Mouse (Mus musculus) forebrain, embryonic 10.5 days (tissue): ENCODE data around the gene Calm3. TPM values are rescaled to one million over a fixed set of nuclear protein-coding genes. Genes with fewer than 3 reads are reported as not detected.

Experiments
- DNase-seq: peaks from one replicate; pipeline ENCODE4 v3.0.0-alpha.2; 2017; ENCODE audit warnings: low spot score; ENCODE audit errors: extremely low spot score
- H3K27ac ChIP-seq: fragments of 300-500 bp; sonication (generic); 2 replicates; pipeline ENCODE4 v1.5.1; 2016; ENCODE audit warnings: mild to moderate bottlenecking
- H3K27me3 ChIP-seq: fragments of 300-500 bp; sonication (generic); 2 replicates; pipeline ENCODE4 v1.6.1; 2016; ENCODE audit warnings: mild to moderate bottlenecking; ENCODE audit not compliant: poor library complexity, severe bottlenecking
- H3K36me3 ChIP-seq: fragments of 300-500 bp; sonication (generic); replicated peaks from 2 replicates; pipeline ENCODE4 v1.6.1; 2016; ENCODE audit warnings: mild to moderate bottlenecking, moderate library complexity
- H3K4me1 ChIP-seq: fragments of 300-500 bp; sonication (generic); 2 replicates; pipeline ENCODE4 v1.6.1; 2016
- H3K4me3 ChIP-seq: fragments of 300-500 bp; sonication (generic); 2 replicates; pipeline ENCODE4 v1.5.1; 2016; ENCODE audit warnings: mild to moderate bottlenecking, moderate library complexity
- H3K9me3 ChIP-seq: fragments of 300-500 bp; sonication (generic); 2 replicates; pipeline ENCODE4 v1.6.1; 2016; ENCODE audit warnings: mild to moderate bottlenecking, moderate library complexity
- WGBS: fragments of 180-500 bp; shearing (Covaris S2); methylation state at CpG from one replicate; pipeline ENCODE4 v1.1.7; 2016; 5-methylcytosine and 5-hydroxymethylcytosine counted together
- polyA plus RNA-seq: library from polyadenylated mRNA; unstranded; fragments of >200 nt; fragmentation: Nextera tagmentation; extraction: Ambion mirVana; gene quantifications from 2 replicates; pipeline ENCODE4 v1.2.1, GENCODE M21; 2016

The Calm3 gene
- polyA plus RNA-seq, 1 experiment from 2014 or later: 163 TPM

DNA sequence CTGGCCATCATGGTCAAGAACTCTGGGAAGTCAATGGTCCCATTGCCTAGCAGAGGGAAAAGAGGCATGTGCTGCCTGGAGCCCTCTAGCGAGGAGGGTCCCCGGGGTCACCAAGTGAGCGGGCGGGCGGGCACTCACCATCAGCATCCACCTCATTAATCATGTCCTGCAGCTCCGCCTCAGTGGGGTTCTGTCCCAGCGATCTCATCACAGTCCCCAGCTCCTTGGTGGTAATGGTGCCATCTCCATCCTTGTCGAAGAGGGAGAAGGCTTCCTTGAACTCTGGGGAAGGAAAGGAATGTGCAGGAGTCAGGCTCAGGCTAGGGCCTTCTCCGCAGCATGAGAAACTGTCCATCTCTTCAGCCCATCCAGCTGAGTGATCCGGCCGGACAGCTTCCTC lies 6.5 kb downstream of the Calm3 start:
- Histone ChIP-seq H3K9me3 (no peaks in the 10 kb centered on the region), H3K27me3 (no peaks in the 10 kb centered on the region), H3K27ac (no peak overlapping the region), H3K4me1 (peaks cover 32% of the 10 kb centered on the region), H3K36me3 (peaks cover 88% of the 10 kb centered on the region), H3K4me3 (no peak overlapping the region)
- 93% methylated on average over 11 of the region's 11 CpGs for WGBS
- DNase-seq: no peak

DNA sequence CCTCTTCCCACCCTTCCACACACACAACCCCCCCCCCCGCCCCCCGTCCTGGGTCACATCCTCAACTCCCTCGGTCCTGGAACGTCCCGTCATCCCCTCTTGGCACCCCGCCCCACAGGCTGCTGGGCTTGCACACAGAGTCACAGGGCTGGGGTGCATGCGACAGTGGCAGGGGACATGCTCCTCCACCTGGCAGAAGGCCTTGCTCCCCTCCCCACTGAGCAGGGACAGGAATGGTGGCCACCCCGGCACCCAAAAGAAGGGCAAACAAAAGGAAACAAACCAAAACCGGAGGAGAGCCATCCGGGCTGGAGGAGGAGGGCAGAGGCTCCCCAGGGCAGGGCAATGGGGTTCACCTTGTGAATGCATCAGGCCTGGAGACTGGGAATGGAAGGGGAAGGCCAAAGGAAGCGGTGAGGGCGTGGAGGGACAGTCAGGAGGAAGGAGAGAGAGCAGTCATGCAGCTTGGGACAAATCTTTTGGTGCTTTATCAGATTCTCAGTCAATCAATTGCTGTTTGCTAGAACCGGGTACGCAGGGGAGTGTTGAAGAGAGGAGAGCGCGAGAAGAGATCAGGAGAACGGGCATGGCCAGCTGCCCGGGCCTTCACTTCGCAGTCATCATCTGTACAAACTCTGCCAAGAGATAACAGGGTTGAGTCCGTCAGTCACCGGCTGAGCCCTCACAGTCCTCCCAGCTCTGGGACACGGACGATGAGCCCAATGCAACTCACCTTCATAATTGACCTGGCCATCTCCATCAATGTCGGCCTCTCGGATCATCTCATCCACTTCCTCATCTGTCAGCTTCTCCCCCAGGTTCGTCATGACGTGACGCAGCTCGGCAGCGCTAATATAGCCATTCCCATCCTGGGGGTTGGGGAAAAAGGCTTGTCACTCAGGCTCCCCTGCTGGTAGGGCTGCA lies 7.3 kb downstream of the Calm3 start:
- DNase-seq: no peak
- H3K27me3 ChIP-seq: no peaks in the 10 kb centered on the region
- H3K9me3 ChIP-seq: no peaks in the 10 kb centered on the region
- peaks cover 24% of the 10 kb centered on the region for H3K4me1 ChIP-seq
- 89% methylated on average over 30 of the region's 30 CpGs for WGBS
- no peak overlapping the region for H3K4me3 ChIP-seq
- H3K36me3 ChIP-seq: peaks cover 81% of the 10 kb centered on the region
- H3K27ac ChIP-seq: no peak overlapping the region

DNA sequence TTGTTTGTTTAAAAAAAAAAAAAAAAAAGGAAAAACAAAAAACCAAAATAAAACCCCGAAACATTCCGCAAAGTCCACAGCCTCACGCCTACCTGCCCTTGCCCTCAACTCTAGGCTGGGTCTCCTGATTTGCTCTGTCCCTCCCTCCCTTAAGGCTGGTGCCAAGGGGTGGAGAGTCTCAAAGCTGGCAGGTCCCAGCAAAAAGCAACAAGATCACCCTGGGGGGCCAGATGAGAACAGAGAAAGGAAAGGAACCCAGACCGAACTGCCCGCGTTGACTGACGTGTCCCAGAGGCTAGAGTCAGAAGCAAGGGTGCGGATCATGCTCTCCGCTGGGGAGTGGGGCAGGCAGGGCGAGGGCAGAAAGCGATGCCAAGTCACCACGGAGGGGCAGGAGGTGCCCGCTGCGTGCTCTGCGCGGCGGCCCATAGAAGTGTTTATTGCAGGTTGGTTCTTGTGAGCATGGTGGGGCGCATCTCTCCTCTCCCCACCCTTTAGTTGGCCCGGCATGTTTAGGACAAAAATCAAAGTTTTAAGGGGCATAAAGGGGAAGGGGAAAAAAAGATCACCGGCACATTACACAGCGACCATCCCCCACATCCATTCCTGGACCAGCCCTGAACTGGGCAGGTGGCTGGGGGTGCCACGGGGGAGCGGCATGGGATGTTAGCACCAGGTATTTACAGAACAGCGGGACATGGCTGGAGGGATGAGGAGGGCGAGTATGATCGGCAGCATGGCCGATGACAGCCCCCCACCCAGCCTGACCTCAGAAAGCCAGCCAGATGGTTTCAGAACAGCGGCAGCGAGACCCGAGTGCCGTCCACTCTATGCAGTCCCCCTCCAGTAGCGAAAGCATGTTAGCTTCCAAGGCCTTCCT lies 8.2 kb downstream of the Calm3 start:
- Histone ChIP-seq H3K27ac (no peak overlapping the region), H3K36me3 (peaks cover 72% of the 10 kb centered on the region), H3K4me1 (peaks cover 15% of the 10 kb centered on the region), H3K9me3 (no peaks in the 10 kb centered on the region), H3K4me3 (no peak overlapping the region), H3K27me3 (no peaks in the 10 kb centered on the region)
- no peak for DNase-seq
- WGBS: 94% methylated on average over 32 of the region's 32 CpGs

DNA sequence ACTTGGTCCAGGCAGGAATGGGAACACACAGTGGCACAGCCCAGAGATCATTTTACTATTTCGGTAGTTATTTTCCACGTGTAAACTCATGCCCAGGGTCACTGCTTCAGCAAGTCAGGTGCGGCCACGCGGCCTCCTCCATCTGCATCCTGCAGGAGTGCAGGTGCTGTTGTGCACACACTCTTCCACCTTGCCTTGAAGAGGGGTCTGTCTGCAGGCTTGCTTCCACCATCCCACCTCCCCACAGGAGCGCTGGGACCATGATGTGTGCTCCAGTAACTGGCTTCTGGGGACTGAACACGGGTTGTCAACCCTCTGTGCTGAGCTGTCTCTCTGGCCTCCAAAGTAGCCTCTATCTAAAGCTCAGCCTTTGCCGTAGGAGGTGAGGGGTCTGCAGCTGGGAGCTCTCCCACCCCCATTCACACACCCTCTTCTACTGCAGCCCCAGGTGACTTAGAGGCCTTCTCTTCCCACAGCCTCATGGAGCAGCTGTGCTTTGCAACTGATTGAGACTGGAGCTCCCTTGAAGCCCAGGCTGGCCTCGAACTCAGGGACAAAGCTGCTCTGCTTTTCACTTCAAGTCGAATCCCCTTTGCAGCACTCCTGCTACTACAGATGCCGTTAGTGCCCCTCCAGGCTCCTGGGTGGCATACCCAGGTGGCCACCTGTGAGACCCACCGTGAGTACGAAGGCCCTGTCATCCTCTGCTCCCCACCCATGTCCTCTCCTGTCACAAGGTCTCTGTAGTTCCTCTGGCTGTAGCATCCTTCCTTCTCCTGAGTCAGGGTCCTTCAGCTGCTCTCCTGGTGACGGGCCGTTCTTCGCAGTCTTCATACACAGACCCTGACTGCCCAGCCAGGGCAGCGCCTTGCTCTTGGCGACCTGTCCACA lies 9.2 kb downstream of the Calm3 start:
- Histone ChIP-seq H3K27me3 (0 out of 2 replicates have a peak, but pooled peaks cover 4% of the 10 kb centered on the region), H3K9me3 (no peaks in the 10 kb centered on the region), H3K27ac (no peak overlapping the region), H3K4me3 (no peak overlapping the region), H3K4me1 (peaks cover 6% of the 10 kb centered on the region), H3K36me3 (peaks cover 64% of the 10 kb centered on the region)
- DNase-seq: no peak
- 86% methylated on average over 18 of the region's 18 CpGs for WGBS

DNA sequence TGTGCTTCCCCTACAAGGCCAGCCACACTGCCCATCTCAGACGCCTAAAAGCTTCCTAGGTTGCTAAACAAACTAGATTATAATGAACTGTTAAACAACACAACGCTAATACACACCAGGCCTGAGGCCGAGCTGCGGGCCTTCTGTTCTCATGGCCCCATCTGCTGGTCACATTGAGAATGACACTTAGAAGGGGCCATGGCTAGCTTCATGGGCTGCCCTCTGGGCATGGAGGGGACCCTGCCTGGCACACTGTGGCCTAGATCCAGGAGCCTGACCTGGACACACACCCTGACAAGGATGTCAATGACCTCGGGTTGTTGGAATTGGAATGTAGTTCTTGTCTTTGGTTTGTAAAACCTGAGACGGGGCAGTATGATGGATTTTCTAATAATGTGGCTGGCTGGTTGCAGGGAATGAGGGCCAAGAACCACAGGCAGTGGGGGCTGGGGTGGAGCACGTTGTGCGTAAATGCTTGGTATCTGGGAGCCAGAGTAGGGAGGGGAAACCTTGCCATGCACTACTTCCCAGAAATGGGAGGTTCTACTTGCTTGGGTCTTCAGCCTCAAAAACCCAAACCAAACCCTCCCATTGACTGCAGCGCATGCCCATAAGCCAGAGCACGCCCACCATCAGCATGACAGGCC lies 10.0 kb downstream of the Calm3 start:
- DNase-seq: peak; percentile 69
- no peak overlapping the region for H3K27ac ChIP-seq
- H3K9me3 ChIP-seq: no peaks in the 10 kb centered on the region
- WGBS: 43% methylated on average over 10 of the region's 10 CpGs
- H3K4me3 ChIP-seq: no peak overlapping the region
- 0 out of 2 replicates have a peak, but pooled peaks cover 12% of the 10 kb centered on the region for H3K27me3 ChIP-seq
- peaks cover 57% of the 10 kb centered on the region for H3K36me3 ChIP-seq
- H3K4me1 ChIP-seq: no peaks in the 10 kb centered on the region; the same call in 1 of the 2 replicates

DNA sequence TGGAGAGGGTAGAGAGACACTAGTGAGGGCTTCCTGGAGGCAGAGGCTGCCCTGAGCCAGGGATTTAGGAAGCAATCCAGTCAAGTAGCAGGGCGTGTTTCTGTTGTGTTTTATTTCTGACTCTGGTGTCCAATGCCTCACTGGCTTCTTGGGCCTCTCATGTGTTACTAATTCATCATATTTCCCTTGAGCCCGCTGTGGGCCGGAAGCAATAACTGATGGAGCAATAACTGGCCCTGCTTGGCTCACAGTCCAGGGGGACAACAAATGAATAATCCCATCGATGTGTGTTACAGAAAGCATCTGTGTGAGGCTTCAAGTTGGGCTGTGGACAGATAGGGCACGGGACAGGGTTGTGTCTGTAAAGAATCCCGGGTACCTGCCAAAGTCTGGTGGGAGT lies 11.6 kb downstream of the Calm3 start:
- 89% methylated on average over 6 of the region's 6 CpGs for WGBS
- no peaks in the 10 kb centered on the region for H3K9me3 ChIP-seq
- peaks cover 10% of the 10 kb centered on the region for H3K4me1 ChIP-seq
- DNase-seq: no peak
- peaks cover 41% of the 10 kb centered on the region for H3K36me3 ChIP-seq
- no peak overlapping the region for H3K27ac ChIP-seq
- no peak overlapping the region for H3K4me3 ChIP-seq
- H3K27me3 ChIP-seq: peaks cover 22% of the 10 kb centered on the region; the same call in 1 of the 2 replicates

DNA sequence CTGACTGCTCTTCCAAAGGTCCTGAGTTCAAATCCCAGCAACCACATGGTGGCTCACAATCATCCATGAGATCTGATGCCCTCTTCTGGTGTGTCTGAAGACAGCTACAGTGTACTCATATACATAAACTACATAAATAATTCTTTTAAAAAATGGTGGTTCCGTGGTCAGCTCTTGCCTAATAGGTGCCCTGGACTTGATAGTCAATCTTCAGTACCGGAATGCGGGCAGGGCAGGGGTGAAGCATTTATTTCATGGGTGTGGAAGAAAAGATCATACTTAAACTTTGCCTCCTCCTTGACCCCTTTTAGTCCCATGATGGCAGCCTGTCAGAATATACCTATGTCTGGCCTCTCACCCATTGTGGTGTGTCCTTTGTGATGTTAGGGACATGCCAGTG lies 12.0 kb downstream of the Calm3 start:
- Histone ChIP-seq H3K36me3 (peaks cover 37% of the 10 kb centered on the region), H3K4me1 (peaks cover 11% of the 10 kb centered on the region), H3K27ac (no peak overlapping the region), H3K4me3 (no peak overlapping the region), H3K27me3 (peaks cover 25% of the 10 kb centered on the region; the same call in 1 of the 2 replicates), H3K9me3 (no peaks in the 10 kb centered on the region)
- DNase-seq: no peak
- WGBS: 96% methylated on average over 3 of the region's 3 CpGs

DNA sequence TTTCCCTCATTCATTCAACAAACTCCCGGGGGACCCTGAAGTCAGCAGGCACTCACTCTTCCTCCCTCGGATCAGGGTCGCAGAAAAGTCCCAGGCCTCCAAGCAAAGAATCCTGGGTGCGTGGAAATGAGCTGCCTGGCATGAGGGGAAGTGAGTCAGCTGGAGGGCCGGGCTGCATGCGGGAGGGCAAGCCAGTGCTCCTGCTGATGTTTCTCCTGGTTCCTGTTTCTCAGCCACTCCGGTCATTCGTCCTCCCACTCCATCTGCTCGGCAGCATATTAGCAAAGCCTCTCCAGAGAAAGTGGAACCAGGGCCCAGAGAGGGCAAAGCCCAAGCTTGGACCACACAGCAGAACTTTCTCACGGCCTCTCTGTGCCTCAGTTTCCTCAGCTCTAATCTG lies 14.0 kb downstream of the Calm3 start:
- H3K9me3 ChIP-seq: no peaks in the 10 kb centered on the region
- H3K4me1 ChIP-seq: peaks cover 30% of the 10 kb centered on the region
- peaks cover 17% of the 10 kb centered on the region for H3K36me3 ChIP-seq
- H3K4me3 ChIP-seq: no peak overlapping the region
- 65% methylated on average over 10 of the region's 10 CpGs for WGBS
- DNase-seq: no peak
- peaks cover 26% of the 10 kb centered on the region; the same call in 1 of the 2 replicates for H3K27me3 ChIP-seq
- no peak overlapping the region for H3K27ac ChIP-seq

DNA sequence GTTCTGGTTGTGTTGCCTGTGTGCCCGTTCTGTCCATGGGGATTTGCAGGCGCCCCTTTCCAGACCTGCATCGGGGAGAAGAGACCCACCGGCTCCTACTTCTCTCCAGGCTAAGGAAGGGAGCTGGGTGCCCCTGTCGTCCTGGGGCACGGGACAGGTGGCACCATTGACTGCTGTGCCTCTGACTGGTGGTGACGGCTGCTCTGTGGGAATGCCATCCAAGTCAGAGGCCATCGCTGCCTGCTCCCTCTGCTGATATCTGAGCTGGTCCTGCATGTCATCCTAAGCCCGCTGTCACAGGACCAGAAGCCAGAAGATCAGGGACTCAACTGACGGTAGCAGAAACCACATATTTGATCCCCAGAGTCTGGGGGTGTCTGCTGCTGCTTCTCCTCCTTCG lies 15.1 kb downstream of the Calm3 start:
- DNase-seq: no peak
- Histone ChIP-seq H3K9me3 (no peaks in the 10 kb centered on the region), H3K4me3 (no peak overlapping the region), H3K4me1 (peaks cover 30% of the 10 kb centered on the region), H3K27ac (no peak overlapping the region), H3K27me3 (peaks cover 26% of the 10 kb centered on the region; the same call in 1 of the 2 replicates), H3K36me3 (peaks cover 6% of the 10 kb centered on the region)
- 73% methylated on average over 11 of the region's 11 CpGs for WGBS

DNA sequence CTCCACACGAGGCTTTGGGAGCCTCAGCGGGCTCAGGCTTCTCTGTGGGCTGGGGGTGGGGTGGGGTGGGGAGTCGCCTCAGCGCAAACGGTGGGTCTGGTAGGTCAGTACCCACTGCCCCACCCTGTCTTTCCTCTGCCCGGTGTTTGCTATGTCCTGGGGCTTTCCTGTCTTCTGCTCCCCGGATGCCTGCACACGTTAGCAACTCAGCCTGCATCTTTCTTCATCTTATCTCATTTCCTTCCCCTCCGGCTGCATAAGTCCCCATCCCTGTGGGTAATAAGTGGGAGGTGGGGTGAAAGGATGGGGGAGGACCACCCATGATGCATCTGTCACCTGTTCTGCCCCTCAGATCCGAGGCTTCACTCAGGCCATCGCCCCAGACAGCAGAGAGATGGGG lies 15.5 kb downstream of the Calm3 start:
- H3K9me3 ChIP-seq: no peaks in the 10 kb centered on the region
- 0 out of 2 replicates have a peak, but pooled peaks cover 4% of the 10 kb centered on the region for H3K36me3 ChIP-seq
- peaks cover 26% of the 10 kb centered on the region; the same call in 1 of the 2 replicates for H3K27me3 ChIP-seq
- WGBS: 65% methylated on average over 11 of the region's 11 CpGs
- H3K4me3 ChIP-seq: no peak overlapping the region
- no peak overlapping the region for H3K27ac ChIP-seq
- H3K4me1 ChIP-seq: peaks cover 30% of the 10 kb centered on the region
- DNase-seq: no peak

DNA sequence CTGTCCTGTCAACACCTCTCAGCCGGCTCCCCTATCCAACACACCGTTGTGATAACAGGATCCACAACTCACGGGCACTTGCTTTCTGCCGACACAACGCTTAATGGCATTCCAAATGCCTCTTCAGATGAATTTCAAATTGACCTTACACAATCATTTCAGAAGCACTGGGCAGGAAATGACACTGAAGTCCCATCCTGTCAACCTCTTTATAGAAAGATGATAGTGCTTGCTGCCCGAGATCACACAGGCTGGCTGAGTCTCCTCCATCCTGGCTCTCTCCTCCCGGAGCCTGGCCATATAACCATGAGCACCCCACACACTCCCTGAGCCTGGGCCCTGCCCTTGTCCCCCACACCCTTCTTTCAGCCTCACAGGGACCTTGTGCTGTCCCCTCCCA lies 16.1 kb downstream of the Calm3 start:
- H3K4me3 ChIP-seq: no peak overlapping the region
- H3K36me3 ChIP-seq: no peaks in the 10 kb centered on the region
- no peak for DNase-seq
- WGBS: 85% methylated on average over 7 of the region's 7 CpGs
- peaks cover 26% of the 10 kb centered on the region; the same call in 1 of the 2 replicates for H3K27me3 ChIP-seq
- H3K27ac ChIP-seq: no peak overlapping the region
- H3K4me1 ChIP-seq: peaks cover 30% of the 10 kb centered on the region
- no peaks in the 10 kb centered on the region for H3K9me3 ChIP-seq
